Mouse (Mus musculus): Measurements from ENCODE around the gene Tox2. TPM values are rescaled to one million over a fixed set of nuclear protein-coding genes. Genes with fewer than 3 reads are reported as not detected.

The Tox2 gene
- polyA plus RNA-seq, 1 experiment from 2014 or later = 2.0 TPM

- no peaks in the 10 kb centered on the region for H3K9me3 ChIP-seq (ENCODE audit: control insufficient read depth, low read length)
- H3K9ac ChIP-seq (ENCODE audit: low read depth, low read length) = no peak overlapping the region
- no peaks in the 10 kb centered on the region for H3K4me1 ChIP-seq (replicated peaks; ENCODE audit: control insufficient read depth, insufficient read depth, low read length)
- H3K27ac ChIP-seq (ENCODE audit: low read depth, low read length) = no peak overlapping the region
- ATAC-seq (replicated peaks; ENCODE audit: low FRiP score) (no peak), DNase-seq (ENCODE audit: low spot score) (no peak)
- WGBS = 49% methylated on average over 5 of the region's 5 CpGs
- no peaks in the 10 kb centered on the region for H3K36me3 ChIP-seq (ENCODE audit: control insufficient read depth, insufficient read depth, low read length)
- H3K4me2 ChIP-seq = no peak overlapping the region
- H3K27me3 ChIP-seq (replicated peaks; ENCODE audit: control insufficient read depth, insufficient read depth, low read length) = no peaks in the 10 kb centered on the region; the same call in none of the 2 replicates
- H3K4me3 ChIP-seq (ENCODE audit: low read depth, low read length) = no peak overlapping the region
These were observed 98.7 kb downstream of the Tox2 start for GRCm38 (mm10) chr2:163301641-163302040.

- no peaks in the 10 kb centered on the region for H3K9me3 ChIP-seq (ENCODE audit: control insufficient read depth, low read length)
- H3K4me3 ChIP-seq (ENCODE audit: low read depth, low read length) = no peak overlapping the region
- DNase-seq (ENCODE audit: low spot score) = no peak
- no peaks in the 10 kb centered on the region for H3K36me3 ChIP-seq (ENCODE audit: control insufficient read depth, insufficient read depth, low read length)
- no peak overlapping the region for H3K9ac ChIP-seq (ENCODE audit: low read depth, low read length)
- no peaks in the 10 kb centered on the region for H3K4me1 ChIP-seq (replicated peaks; ENCODE audit: control insufficient read depth, insufficient read depth, low read length)
- no peak overlapping the region for H3K4me2 ChIP-seq
- no peaks in the 10 kb centered on the region; the same call in none of the 2 replicates for H3K27me3 ChIP-seq (replicated peaks; ENCODE audit: control insufficient read depth, insufficient read depth, low read length)
- no peak overlapping the region for H3K27ac ChIP-seq (ENCODE audit: low read depth, low read length)
- 61% methylated on average over 9 of the region's 9 CpGs for WGBS
- no peak for ATAC-seq (replicated peaks; ENCODE audit: low FRiP score)
These were observed 100.1 kb downstream of the Tox2 start for GRCm38 (mm10) chr2:163303037-163303436.

GRCm38 (mm10) chr2:163309376-163309775 lies 106.5 kb downstream of the Tox2 start:
- no peak overlapping the region for H3K27ac ChIP-seq (ENCODE audit: low read depth, low read length)
- no peak overlapping the region for H3K4me2 ChIP-seq
- no peaks in the 10 kb centered on the region for H3K36me3 ChIP-seq (ENCODE audit: control insufficient read depth, insufficient read depth, low read length)
- no peak for ATAC-seq (replicated peaks; ENCODE audit: low FRiP score)
- WGBS = 89% methylated on average over 17 of the region's 17 CpGs
- no peaks in the 10 kb centered on the region for H3K27me3 ChIP-seq (replicated peaks; ENCODE audit: control insufficient read depth, insufficient read depth, low read length)
- DNase-seq (ENCODE audit: low spot score) = no peak
- no peaks in the 10 kb centered on the region for H3K9me3 ChIP-seq (ENCODE audit: control insufficient read depth, low read length)
- no peak overlapping the region for H3K4me3 ChIP-seq (ENCODE audit: low read depth, low read length)
- no peaks in the 10 kb centered on the region for H3K4me1 ChIP-seq (replicated peaks; ENCODE audit: control insufficient read depth, insufficient read depth, low read length)
- H3K9ac ChIP-seq (ENCODE audit: low read depth, low read length) = no peak overlapping the region

- Histone ChIP-seq H3K4me2 (no peak overlapping the region), H3K27ac (ENCODE audit: low read depth, low read length) (no peak overlapping the region), H3K9ac (ENCODE audit: low read depth, low read length) (no peak overlapping the region), H3K36me3 (ENCODE audit: control insufficient read depth, insufficient read depth, low read length) (no peaks in the 10 kb centered on the region), H3K4me1 (replicated peaks; ENCODE audit: control insufficient read depth, insufficient read depth, low read length) (no peaks in the 10 kb centered on the region), H3K9me3 (ENCODE audit: control insufficient read depth, low read length) (no peaks in the 10 kb centered on the region), H3K27me3 (replicated peaks; ENCODE audit: control insufficient read depth, insufficient read depth, low read length) (no peaks in the 10 kb centered on the region), H3K4me3 (ENCODE audit: low read depth, low read length) (no peak overlapping the region)
- DNase-seq (ENCODE audit: low spot score) = no peak
- no peak for ATAC-seq (replicated peaks; ENCODE audit: low FRiP score)
- 68% methylated on average over 11 of the region's 11 CpGs for WGBS
These were observed 107.3 kb downstream of the Tox2 start for GRCm38 (mm10) chr2:163310163-163310688.

GRCm38 (mm10) chr2:163317281-163317680 lies 114.4 kb downstream of the Tox2 start:
- 67% methylated on average over 4 of the region's 4 CpGs for WGBS
- Histone ChIP-seq H3K36me3 (ENCODE audit: control insufficient read depth, insufficient read depth, low read length) (no peaks in the 10 kb centered on the region), H3K27me3 (replicated peaks; ENCODE audit: control insufficient read depth, insufficient read depth, low read length) (no peaks in the 10 kb centered on the region), H3K27ac (ENCODE audit: low read depth, low read length) (no peak overlapping the region), H3K4me1 (replicated peaks; ENCODE audit: control insufficient read depth, insufficient read depth, low read length) (no peaks in the 10 kb centered on the region), H3K9me3 (ENCODE audit: control insufficient read depth, low read length) (no peaks in the 10 kb centered on the region), H3K9ac (ENCODE audit: low read depth, low read length) (no peak overlapping the region), H3K4me3 (ENCODE audit: low read depth, low read length) (no peak overlapping the region), H3K4me2 (no peak overlapping the region)
- ATAC-seq (replicated peaks; ENCODE audit: low FRiP score) = no peak
- DNase-seq (ENCODE audit: low spot score) = no peak

- Histone ChIP-seq H3K4me1 (replicated peaks; ENCODE audit: control insufficient read depth, insufficient read depth, low read length) (no peaks in the 10 kb centered on the region), H3K27me3 (replicated peaks; ENCODE audit: control insufficient read depth, insufficient read depth, low read length) (no peaks in the 10 kb centered on the region), H3K4me3 (ENCODE audit: low read depth, low read length) (no peak overlapping the region), H3K9ac (ENCODE audit: low read depth, low read length) (no peak overlapping the region), H3K36me3 (ENCODE audit: control insufficient read depth, insufficient read depth, low read length) (no peaks in the 10 kb centered on the region), H3K27ac (ENCODE audit: low read depth, low read length) (no peak overlapping the region), H3K9me3 (ENCODE audit: control insufficient read depth, low read length) (no peaks in the 10 kb centered on the region), H3K4me2 (no peak overlapping the region)
- ATAC-seq (replicated peaks; ENCODE audit: low FRiP score) = no peak
- no peak for DNase-seq (ENCODE audit: low spot score)
- 78% methylated on average over 3 of the region's 3 CpGs for WGBS
These were observed 115.9 kb downstream of the Tox2 start for GRCm38 (mm10) chr2:163318777-163319176.

GRCm38 (mm10) chr2:163323163-163323562 lies 120.2 kb downstream of the Tox2 start:
- no peak for ATAC-seq (replicated peaks; ENCODE audit: low FRiP score)
- Histone ChIP-seq H3K4me1 (replicated peaks; ENCODE audit: control insufficient read depth, insufficient read depth, low read length) (no peaks in the 10 kb centered on the region), H3K9me3 (ENCODE audit: control insufficient read depth, low read length) (no peaks in the 10 kb centered on the region), H3K4me3 (ENCODE audit: low read depth, low read length) (no peak overlapping the region), H3K9ac (ENCODE audit: low read depth, low read length) (no peak overlapping the region), H3K36me3 (ENCODE audit: control insufficient read depth, insufficient read depth, low read length) (no peaks in the 10 kb centered on the region), H3K27ac (ENCODE audit: low read depth, low read length) (no peak overlapping the region), H3K27me3 (replicated peaks; ENCODE audit: control insufficient read depth, insufficient read depth, low read length) (no peaks in the 10 kb centered on the region), H3K4me2 (no peak overlapping the region)
- no peak for DNase-seq (ENCODE audit: low spot score)
- WGBS = 38% methylated on average over 1 of the region's 1 CpGs

- H3K4me1 ChIP-seq (replicated peaks; ENCODE audit: control insufficient read depth, insufficient read depth, low read length) = no peaks in the 10 kb centered on the region
- no peaks in the 10 kb centered on the region for H3K36me3 ChIP-seq (ENCODE audit: control insufficient read depth, insufficient read depth, low read length)
- no peak overlapping the region for H3K27ac ChIP-seq (ENCODE audit: low read depth, low read length)
- H3K27me3 ChIP-seq (replicated peaks; ENCODE audit: control insufficient read depth, insufficient read depth, low read length) = no peaks in the 10 kb centered on the region; the same call in 1 of the 2 replicates
- WGBS = 29% methylated on average over 7 of the region's 7 CpGs
- H3K9ac ChIP-seq (ENCODE audit: low read depth, low read length) = no peak overlapping the region
- H3K9me3 ChIP-seq (ENCODE audit: control insufficient read depth, low read length) = no peaks in the 10 kb centered on the region
- ATAC-seq (replicated peaks; ENCODE audit: low FRiP score) (no peak), DNase-seq (ENCODE audit: low spot score) (no peak)
- no peak overlapping the region for H3K4me2 ChIP-seq
- no peak overlapping the region for H3K4me3 ChIP-seq (ENCODE audit: low read depth, low read length)
These were observed 127.8 kb downstream of the Tox2 start for GRCm38 (mm10) chr2:163330742-163331141.

- no peak for DNase-seq (ENCODE audit: low spot score)
These were observed 128.5 kb downstream of the Tox2 start for GRCm38 (mm10) chr2:163331423-163331822.

More at GRCm38 (mm10) chr2:163331423-163331822, 128.5 kb downstream of the Tox2 start:
- no peak for ATAC-seq (replicated peaks; ENCODE audit: low FRiP score)
- no peaks in the 10 kb centered on the region for H3K36me3 ChIP-seq (ENCODE audit: control insufficient read depth, insufficient read depth, low read length)
- H3K4me3 ChIP-seq (ENCODE audit: low read depth, low read length) = no peak overlapping the region
- no peak overlapping the region for H3K9ac ChIP-seq (ENCODE audit: low read depth, low read length)
- 82% methylated on average over 6 of the region's 6 CpGs for WGBS
- H3K4me2 ChIP-seq = no peak overlapping the region
- no peaks in the 10 kb centered on the region for H3K9me3 ChIP-seq (ENCODE audit: control insufficient read depth, low read length)
- H3K4me1 ChIP-seq (replicated peaks; ENCODE audit: control insufficient read depth, insufficient read depth, low read length) = no peaks in the 10 kb centered on the region
- H3K27ac ChIP-seq (ENCODE audit: low read depth, low read length) = no peak overlapping the region
- no peaks in the 10 kb centered on the region; the same call in 1 of the 2 replicates for H3K27me3 ChIP-seq (replicated peaks; ENCODE audit: control insufficient read depth, insufficient read depth, low read length)
